Mouse (Mus musculus) megakaryocyte, embryonic 14.5 days (primary cell): Measurements from ENCODE around the gene Gaa. TPM values are rescaled to one million over a fixed set of nuclear protein-coding genes. Genes with fewer than 3 reads are reported as not detected.

Experiments
- H3K27me3 ChIP-seq: replicated peaks from 2 replicates; pipeline ENCODE3; 2012; ENCODE audit warnings: inconsistent platforms
- H3K36me3 ChIP-seq: replicated peaks from 2 replicates; pipeline ENCODE3; 2012; ENCODE audit warnings: low read length, inconsistent platforms, mixed read lengths
- H3K4me1 ChIP-seq: 2 replicates; pipeline ENCODE4 v1.6.1; 2012; ENCODE audit warnings: inconsistent platforms
- H3K4me3 ChIP-seq: replicated peaks from 2 replicates; pipeline ENCODE3; 2012; ENCODE audit warnings: moderate library complexity, mild to moderate bottlenecking, inconsistent platforms
- H3K9me3 ChIP-seq: 2 replicates; pipeline ENCODE4 v1.6.1; 2012; ENCODE audit warnings: inconsistent platforms
- FLI1 ChIP-seq: IDR thresholded peaks from 2 replicates; pipeline ENCODE4 v1.6.1; 2012; ENCODE audit warnings: low read length, inconsistent platforms, mixed read lengths
- GATA1 ChIP-seq: IDR thresholded peaks from 3 replicates; pipeline ENCODE4 v1.6.1; 2012; ENCODE audit warnings: mixed read lengths, low read length, inconsistent platforms, borderline replicate concordance
- polyA plus RNA-seq: library from polyadenylated mRNA; stranded (reverse); fragments of >175 nt; gene quantifications from 2 replicates; pipeline ENCODE4 v1.2.3, GENCODE M21; 2012; ENCODE audit warnings: low replicate concordance; ENCODE audit not compliant: insufficient read depth

Gaa gene
- polyA plus RNA-seq, result 44.2 and 58.6 TPM in 2 replicates

- peaks cover 5% of the 10 kb centered on the region for H3K27me3 ChIP-seq
- H3K36me3 ChIP-seq, result peaks cover 32% of the 10 kb centered on the region
- no peaks in the 10 kb centered on the region for H3K9me3 ChIP-seq
- peaks cover 33% of the 10 kb centered on the region for H3K4me1 ChIP-seq
- peak within 1 kb of the TSS; percentile 98 for H3K4me3 ChIP-seq
- TF ChIP-seq FLI1 (no peak), GATA1 (no peak)
Measured at GRCm38 (mm10) chr11:119267768-119268556, at the start of gene Gaa. TSS of gene Gaa (plus strand) at chr11:119267887.

GRCm38 (mm10) chr11:119219816-119220465 is 47.7 kb upstream of the Gaa start:
- Histone ChIP-seq H3K4me3 (no peak overlapping the region), H3K27me3 (peaks cover 81% of the 10 kb centered on the region), H3K9me3 (no peaks in the 10 kb centered on the region), H3K4me1 (peaks cover 14% of the 10 kb centered on the region), H3K36me3 (no peaks in the 10 kb centered on the region)
- TF ChIP-seq FLI1 (no peak), GATA1 (no peak)

- Histone ChIP-seq H3K9me3 (no peaks in the 10 kb centered on the region), H3K27me3 (peaks cover 83% of the 10 kb centered on the region)
- TF ChIP-seq FLI1 (no peak), GATA1 (no peak)
Measured at GRCm38 (mm10) chr11:119221812-119222510, 45.7 kb upstream of the Gaa start.

DNA sequence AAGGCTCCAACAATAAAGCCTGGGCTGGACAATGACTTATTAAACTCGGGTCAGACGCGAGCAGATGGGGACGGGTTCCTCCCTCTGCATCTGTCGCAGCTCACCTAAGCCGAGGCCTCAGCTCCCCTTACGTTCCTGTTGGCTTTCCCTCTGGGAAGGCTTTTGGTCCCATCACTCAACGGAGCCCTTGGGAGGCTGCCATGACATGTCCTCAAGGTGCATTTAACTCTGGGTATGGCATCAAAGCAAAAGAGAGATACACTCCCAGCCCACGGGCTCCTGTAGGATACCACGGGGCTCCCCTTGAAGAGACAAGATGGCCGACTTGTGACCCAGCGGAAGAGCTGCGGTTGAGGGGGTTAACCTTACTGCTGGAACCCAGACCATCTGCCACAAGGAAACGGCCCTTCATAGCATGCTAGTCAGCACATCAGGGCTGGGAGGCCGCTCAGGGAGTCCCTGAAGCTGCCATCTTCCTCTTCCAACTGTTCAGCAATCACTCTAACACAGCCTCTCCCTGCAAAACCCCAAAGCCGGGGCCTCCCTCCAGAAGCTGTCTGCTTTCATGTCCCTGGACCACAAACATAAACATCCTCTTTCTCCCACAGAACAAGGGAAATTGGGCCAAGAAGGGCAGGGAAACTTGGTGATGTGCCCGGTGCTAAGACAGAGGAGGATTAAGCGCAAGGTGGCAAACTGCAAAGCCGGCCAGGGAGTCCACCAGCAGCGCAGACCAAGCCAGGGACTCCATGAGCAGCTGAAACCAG is 44.4 kb upstream of the Gaa start:
- H3K4me3 ChIP-seq, result no peak overlapping the region
- no peaks in the 10 kb centered on the region for H3K9me3 ChIP-seq
- peaks cover 84% of the 10 kb centered on the region for H3K27me3 ChIP-seq
- TF ChIP-seq GATA1 (no peak), FLI1 (no peak)
- peaks cover 10% of the 10 kb centered on the region for H3K4me1 ChIP-seq
- no peaks in the 10 kb centered on the region for H3K36me3 ChIP-seq

More at GRCm38 (mm10) chr11:119221812-119222510, 45.7 kb upstream of the Gaa start:
- Histone ChIP-seq H3K36me3 (no peaks in the 10 kb centered on the region), H3K4me3 (no peak overlapping the region), H3K4me1 (no peaks in the 10 kb centered on the region)

DNA sequence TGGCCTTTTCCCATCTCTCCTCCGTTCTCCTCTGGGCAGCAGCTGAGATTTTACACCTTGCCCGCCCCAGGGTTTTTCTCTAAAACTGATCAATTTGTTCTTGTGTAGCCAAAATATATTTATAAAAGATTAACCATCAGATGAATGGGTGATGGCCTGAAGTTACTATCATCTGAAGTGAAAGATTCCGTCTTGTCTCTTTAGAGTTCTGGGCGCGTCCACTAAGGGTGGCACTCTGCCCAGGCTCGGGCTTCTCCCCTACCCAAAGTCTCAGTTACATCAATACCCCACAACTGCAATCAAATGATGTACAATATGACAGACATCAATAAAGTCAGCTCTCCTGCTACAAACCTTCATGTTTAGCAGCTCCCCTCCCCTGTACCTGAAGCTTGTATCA is 42.8 kb upstream of the Gaa start:
- Histone ChIP-seq H3K36me3 (no peaks in the 10 kb centered on the region), H3K4me1 (peaks cover 22% of the 10 kb centered on the region), H3K27me3 (peaks cover 90% of the 10 kb centered on the region), H3K4me3 (no peak overlapping the region), H3K9me3 (no peaks in the 10 kb centered on the region)
- TF ChIP-seq GATA1, result no peak
- no peak for TF ChIP-seq FLI1

DNA sequence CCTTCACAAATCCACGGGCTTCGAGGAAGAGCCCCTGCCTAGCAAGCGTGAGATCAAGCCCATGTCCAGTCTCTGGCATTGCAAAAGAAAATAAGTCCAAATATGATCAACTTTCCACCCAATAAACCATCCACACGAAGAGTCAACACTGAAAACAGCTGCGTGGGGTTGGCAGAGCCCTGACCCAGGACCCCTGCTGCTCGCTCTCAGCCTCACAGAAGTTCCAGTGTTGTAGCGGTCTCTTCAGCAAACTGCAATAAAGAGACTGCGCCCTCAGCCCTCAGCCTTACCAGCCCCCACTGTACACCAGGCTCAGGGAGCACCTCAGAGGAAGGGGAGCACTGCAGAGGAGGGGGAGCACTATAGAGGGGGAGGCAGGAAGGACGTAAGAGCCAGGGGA is 42.1 kb upstream of the Gaa start:
- H3K36me3 ChIP-seq, result no peaks in the 10 kb centered on the region
- H3K4me1 ChIP-seq, result peaks cover 22% of the 10 kb centered on the region
- H3K4me3 ChIP-seq, result peak overlapping the region; percentile 7
- peaks cover 90% of the 10 kb centered on the region for H3K27me3 ChIP-seq
- no peaks in the 10 kb centered on the region for H3K9me3 ChIP-seq
- TF ChIP-seq GATA1 (no peak), FLI1 (no peak)

DNA sequence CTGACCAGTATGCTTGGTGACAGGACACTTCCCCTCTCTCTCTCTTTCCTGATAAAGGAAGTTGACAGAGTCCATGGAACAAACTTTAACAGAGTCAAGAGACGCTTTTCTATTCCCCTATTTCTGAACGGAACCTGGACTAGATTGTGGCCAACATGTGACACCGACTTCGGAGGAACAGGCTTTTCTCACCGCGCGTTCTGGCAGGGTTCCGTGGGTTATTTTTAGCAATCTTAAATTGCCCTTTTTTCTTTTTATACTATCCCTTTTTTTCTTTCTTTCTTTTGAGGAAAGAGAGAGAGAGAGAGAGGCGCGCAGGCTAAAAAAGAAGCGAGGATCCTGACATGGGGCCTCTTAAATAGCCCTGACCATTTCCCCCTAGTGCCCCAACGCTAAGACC is 40.1 kb upstream of the Gaa start:
- TF ChIP-seq FLI1, result no peak
- H3K4me3 ChIP-seq, result peak overlapping the region; percentile 92
- peaks cover 22% of the 10 kb centered on the region for H3K4me1 ChIP-seq
- H3K9me3 ChIP-seq, result no peaks in the 10 kb centered on the region
- H3K27me3 ChIP-seq, result peaks cover 95% of the 10 kb centered on the region
- no peaks in the 10 kb centered on the region for H3K36me3 ChIP-seq

- no peak for TF ChIP-seq FLI1
- TF ChIP-seq GATA1, result no peak
- peaks cover 92% of the 10 kb centered on the region for H3K27me3 ChIP-seq
- H3K36me3 ChIP-seq, result no peaks in the 10 kb centered on the region
- peak within 1 kb of the TSS; percentile 92 for H3K4me3 ChIP-seq
- H3K9me3 ChIP-seq, result no peaks in the 10 kb centered on the region
- peaks cover 22% of the 10 kb centered on the region for H3K4me1 ChIP-seq
Measured at GRCm38 (mm10) chr11:119228091-119228781, 39.5 kb upstream of the Gaa start, which contains the start of the genes Tbc1d16 and Ccdc40. TSS of gene Tbc1d16 (minus strand) at chr11:119228499. TSS of gene Ccdc40 (plus strand) at chr11:119228572.
